Mouse (Mus musculus): ENCODE results near the gene Hormad2. TPM values are rescaled to one million over a fixed set of nuclear protein-coding genes. Genes with fewer than 3 reads are reported as not detected.

Gene Hormad2
- polyA plus RNA-seq, 3 experiments from 2014 or later, result 0.47 to 2.1 (median 0.60) TPM

GRCm38 (mm10) chr11:4336693-4337283 lies 104.1 kb downstream of the Hormad2 start:
- ATAC-seq, result peak; percentile 25

GRCm38 (mm10) chr11:4335810-4336692 lies 104.9 kb downstream of the Hormad2 start:
- ATAC-seq, result peak; percentile 46

GRCm38 (mm10) chr11:4332961-4333360 lies 107.9 kb downstream of the Hormad2 start:
- ATAC-seq, result no peak

- no peak for ATAC-seq
Measured at GRCm38 (mm10) chr11:4328188-4328587, 112.7 kb downstream of the Hormad2 start.

- ATAC-seq, result no peak
Measured at GRCm38 (mm10) chr11:4323481-4323880, 117.4 kb downstream of the Hormad2 start.

GRCm38 (mm10) chr11:4322943-4323342 lies 118.0 kb downstream of the Hormad2 start:
- no peak for ATAC-seq

GRCm38 (mm10) chr11:4320876-4321275 lies 120.0 kb downstream of the Hormad2 start:
- ATAC-seq, result no peak

- ATAC-seq, result peak; percentile 86
Measured at GRCm38 (mm10) chr11:4319212-4319955, 121.5 kb downstream of the Hormad2 start.

GRCm38 (mm10) chr11:4318011-4318410 lies 122.9 kb downstream of the Hormad2 start:
- peak; percentile 72 for ATAC-seq

GRCm38 (mm10) chr11:4317287-4317686 lies 123.6 kb downstream of the Hormad2 start:
- ATAC-seq, result no peak

GRCm38 (mm10) chr11:4312180-4312579 lies 128.7 kb downstream of the Hormad2 start:
- no peak for ATAC-seq

GRCm38 (mm10) chr11:4310324-4310723 lies 130.6 kb downstream of the Hormad2 start:
- ATAC-seq, result no peak

- ATAC-seq, result no peak
Measured at GRCm38 (mm10) chr11:4309613-4310012, 131.3 kb downstream of the Hormad2 start.

- no peak for ATAC-seq
Measured at GRCm38 (mm10) chr11:4308514-4309450, 132.1 kb downstream of the Hormad2 start.

- peak; percentile 65 for ATAC-seq
Measured at GRCm38 (mm10) chr11:4308060-4308513, 132.8 kb downstream of the Hormad2 start.

GRCm38 (mm10) chr11:4306086-4306485 lies 134.8 kb downstream of the Hormad2 start:
- ATAC-seq, result no peak

GRCm38 (mm10) chr11:4305090-4305489 lies 135.8 kb downstream of the Hormad2 start:
- no peak for ATAC-seq

GRCm38 (mm10) chr11:4304203-4304602 lies 136.7 kb downstream of the Hormad2 start:
- ATAC-seq, result no peak

- ATAC-seq, result no peak
Measured at GRCm38 (mm10) chr11:4303033-4303432, 137.9 kb downstream of the Hormad2 start.

GRCm38 (mm10) chr11:4302363-4302913 lies 138.5 kb downstream of the Hormad2 start:
- no peak for ATAC-seq

GRCm38 (mm10) chr11:4300683-4301082 lies 140.2 kb downstream of the Hormad2 start:
- no peak for ATAC-seq

Data from inflammation-experienced regulatory T-cells, adult 6 months (primary cell).